Mouse (Mus musculus): ENCODE results near the gene Slc9a9.

- TF ChIP-seq GATA1 (IDR thresholded peaks at IDR 0.05; ENCODE audit: borderline replicate concordance, low read length) = no peak
- TF ChIP-seq FLI1 (IDR thresholded peaks at IDR 0.05; ENCODE audit: low read length) = no peak
Measured at GRCm38 (mm10) chr9:94681095-94681487, 11.4 kb downstream of the Slc9a9 start.

Data from megakaryocyte, embryonic 14.5 days (primary cell).